Mouse (Mus musculus): ENCODE measurements at regions not wholly inside any gene's neighbourhood (a gene's known extent, or its start where the extent isn't known, plus 50 kb on each side); places are given as distances from the start of the nearest gene placed in this dataset.

- Histone ChIP-seq H3K4me1 (ENCODE audit: insufficient read depth) (no peaks in the 10 kb centered on the region), H3K27ac (ENCODE audit: low read depth) (no peak overlapping the region)
- no peak for ATAC-seq (ENCODE audit: insufficient read depth)
Measured at GRCm38 (mm10) chr12:68051510-68051909, 829.2 kb upstream of the Mdga2 start.

GRCm38 (mm10) chr12:68045686-68046085 is 823.3 kb upstream of the Mdga2 start:
- Histone ChIP-seq H3K4me1 (ENCODE audit: insufficient read depth) (no peaks in the 10 kb centered on the region), H3K27ac (ENCODE audit: low read depth) (no peak overlapping the region), H3K4me3 (ENCODE audit: low read depth, low read length) (no peak overlapping the region), H3K36me3 (ENCODE audit: insufficient read depth) (no peaks in the 10 kb centered on the region), H3K9ac (no peak overlapping the region), H3K4me2 (no peak overlapping the region), H3K9me3 (ENCODE audit: low read depth, low read length) (no peaks in the 10 kb centered on the region), H3K27me3 (ENCODE audit: insufficient read depth, low read length) (no peaks in the 10 kb centered on the region)
- ATAC-seq (ENCODE audit: insufficient read depth) (no peak), DNase-seq (peak; percentile 1)
- no peak for TF ChIP-seq CTCF (IDR thresholded peaks at IDR 0.05; ENCODE audit: low read depth)
- 57% methylated on average over 2 of the region's 2 CpGs for WGBS

More at GRCm38 (mm10) chr12:68051510-68051909, 829.2 kb upstream of the Mdga2 start:
- DNase-seq, result no peak
- no peaks in the 10 kb centered on the region for H3K9me3 ChIP-seq (ENCODE audit: low read depth, low read length)
- no peaks in the 10 kb centered on the region for H3K36me3 ChIP-seq (ENCODE audit: insufficient read depth)
- 64% methylated on average over 5 of the region's 5 CpGs for WGBS
- no peak overlapping the region for H3K4me2 ChIP-seq
- no peak overlapping the region for H3K9ac ChIP-seq
- H3K4me3 ChIP-seq (ENCODE audit: low read depth, low read length), result no peak overlapping the region
- TF ChIP-seq CTCF (IDR thresholded peaks at IDR 0.05; ENCODE audit: low read depth), result no peak
- no peaks in the 10 kb centered on the region for H3K27me3 ChIP-seq (ENCODE audit: insufficient read depth, low read length)

All from lung, embryonic 14.5 days (tissue).